Mouse (Mus musculus) hindbrain, embryonic 16.5 days (tissue): Measurements from ENCODE around the gene Synj1. TPM values are rescaled to one million over a fixed set of nuclear protein-coding genes. Genes with fewer than 3 reads are reported as not detected.

Experiments
- ATAC-seq: fragments of 200-750 bp; cut with Nextera tagmentation; 2 replicates; pipeline ENCODE4 v1.8.0; 2017; ENCODE audit warnings: moderate TSS enrichment, moderate library complexity
- H3K27ac ChIP-seq: fragments of 300-500 bp; sonication (generic); 2 replicates; pipeline ENCODE4 v1.5.1; 2014; ENCODE audit warnings: low read depth, mild to moderate bottlenecking, control low read depth, low read length, moderate library complexity
- H3K27me3 ChIP-seq: fragments of 300-500 bp; sonication (generic); replicated peaks from 2 replicates; pipeline ENCODE4 v1.6.1; 2014; ENCODE audit warnings: low read length; ENCODE audit not compliant: control insufficient read depth, insufficient read depth
- H3K36me3 ChIP-seq: fragments of 300-500 bp; sonication (generic); 2 replicates; pipeline ENCODE4 v1.6.1; 2014; ENCODE audit warnings: mild to moderate bottlenecking, low read length, moderate library complexity, mixed read lengths; ENCODE audit not compliant: control insufficient read depth, insufficient read depth
- H3K4me1 ChIP-seq: fragments of 300-500 bp; sonication (generic); 2 replicates; pipeline ENCODE4 v1.6.1; 2014; ENCODE audit warnings: low read depth, low read length; ENCODE audit not compliant: control insufficient read depth, insufficient read depth
- H3K4me2 ChIP-seq: fragments of 300-500 bp; sonication (generic); 2 replicates; pipeline ENCODE4 v1.6.1; 2014; ENCODE audit warnings: mild to moderate bottlenecking, low read length, control low read depth, moderate library complexity
- H3K4me3 ChIP-seq: fragments of 300-500 bp; sonication (generic); 2 replicates; pipeline ENCODE4 v1.5.1; 2014; ENCODE audit warnings: mild to moderate bottlenecking, low read length, control low read depth, moderate library complexity
- H3K9ac ChIP-seq: fragments of 300-500 bp; sonication (generic); 2 replicates; pipeline ENCODE4 v1.6.1; 2014; ENCODE audit warnings: low read depth, mild to moderate bottlenecking, control low read depth, low read length, moderate library complexity
- H3K9me3 ChIP-seq: fragments of 300-500 bp; sonication (generic); 2 replicates; pipeline ENCODE4 v1.6.1; 2014; ENCODE audit warnings: mild to moderate bottlenecking, low read length, moderate library complexity; ENCODE audit not compliant: control insufficient read depth
- WGBS: fragments of 180-500 bp; shearing (Covaris S2); extraction: QIAGEN DNeasy Blood & Tissue Kit; methylation state at CpG from one replicate; pipeline ENCODE4 v1.1.7; 2014; 5-methylcytosine and 5-hydroxymethylcytosine counted together
- polyA plus RNA-seq: library from polyadenylated mRNA; unstranded; fragments of >200 nt; fragmentation: Nextera tagmentation; extraction: Ambion mirVana; gene quantifications from 2 replicates; pipeline ENCODE4 v1.2.1, GENCODE M21; 2015

Synj1 gene
- polyA plus RNA-seq, 1 experiment from 2014 or later, result 48.6 TPM

GRCm38 (mm10) chr16:91019476-91019875, 8.4 kb upstream of the Synj1 start:
- Histone ChIP-seq H3K27me3 (no peaks in the 10 kb centered on the region), H3K4me3 (no peak overlapping the region), H3K4me2 (no peak overlapping the region), H3K4me1 (no peaks in the 10 kb centered on the region), H3K9me3 (no peaks in the 10 kb centered on the region), H3K9ac (no peak overlapping the region), H3K36me3 (peaks cover 59% of the 10 kb centered on the region), H3K27ac (no peak overlapping the region)
- no peak for ATAC-seq
- 99% methylated on average over 4 of the region's 4 CpGs for WGBS

GRCm38 (mm10) chr16:91015761-91016160, 4.7 kb upstream of the Synj1 start:
- Histone ChIP-seq H3K4me1 (peaks cover 8% of the 10 kb centered on the region), H3K4me3 (no peak overlapping the region), H3K36me3 (peaks cover 38% of the 10 kb centered on the region), H3K9ac (no peak overlapping the region), H3K4me2 (no peak overlapping the region), H3K27me3 (no peaks in the 10 kb centered on the region), H3K27ac (no peak overlapping the region), H3K9me3 (no peaks in the 10 kb centered on the region)
- WGBS, result 92% methylated on average over 4 of the region's 4 CpGs
- ATAC-seq, result no peak

GRCm38 (mm10) chr16:91011847-91012246, 739 bp upstream of the Synj1 start:
- peaks cover 14% of the 10 kb centered on the region for H3K36me3 ChIP-seq

GRCm38 (mm10) chr16:91010581-91011020, 507 bp downstream of the Synj1 start:
- H3K9ac ChIP-seq, result peak overlapping the region; percentile 97
- H3K36me3 ChIP-seq, result peaks cover 10% of the 10 kb centered on the region
- H3K4me2 ChIP-seq, result peak overlapping the region; percentile 77
- H3K27me3 ChIP-seq, result no peaks in the 10 kb centered on the region
- peak overlapping the region; percentile 98 for H3K27ac ChIP-seq
- no peaks in the 10 kb centered on the region for H3K9me3 ChIP-seq
- peak; percentile 70; the same call in 1 of the 2 replicates for ATAC-seq
- under 1% methylated on average over 34 of the region's 42 CpGs for WGBS
- H3K4me1 ChIP-seq, result peaks cover 19% of the 10 kb centered on the region
- peak overlapping the region; percentile 97 for H3K4me3 ChIP-seq

More at GRCm38 (mm10) chr16:91011847-91012246, 739 bp upstream of the Synj1 start:
- Histone ChIP-seq H3K9me3 (no peaks in the 10 kb centered on the region), H3K4me2 (peak overlapping the region; percentile 68), H3K27ac (peak overlapping the region; percentile 98), H3K4me3 (peak overlapping the region; percentile 97), H3K9ac (peak overlapping the region; percentile 97), H3K4me1 (peaks cover 19% of the 10 kb centered on the region), H3K27me3 (no peaks in the 10 kb centered on the region)
- ATAC-seq, result no peak
- WGBS, result 31% methylated on average over 3 of the region's 3 CpGs

GRCm38 (mm10) chr16:91009942-91010529, 1.1 kb downstream of the Synj1 start:
- Histone ChIP-seq H3K27ac (peak overlapping the region; percentile 98), H3K4me3 (peak overlapping the region; percentile 97), H3K27me3 (no peaks in the 10 kb centered on the region), H3K9me3 (no peaks in the 10 kb centered on the region), H3K9ac (peak overlapping the region; percentile 97), H3K4me1 (peaks cover 19% of the 10 kb centered on the region), H3K36me3 (peaks cover 6% of the 10 kb centered on the region), H3K4me2 (peak overlapping the region; percentile 77)
- under 1% methylated on average over 19 of the region's 19 CpGs for WGBS
- ATAC-seq, result no peak

GRCm38 (mm10) chr16:91004915-91005538, 6.1 kb downstream of the Synj1 start:
- Histone ChIP-seq H3K4me3 (no peak overlapping the region), H3K27ac (no peak overlapping the region), H3K9ac (no peak overlapping the region), H3K9me3 (no peaks in the 10 kb centered on the region), H3K36me3 (no peaks in the 10 kb centered on the region; the same call in 1 of the 2 replicates), H3K27me3 (no peaks in the 10 kb centered on the region), H3K4me2 (no peak overlapping the region), H3K4me1 (peaks cover 11% of the 10 kb centered on the region)
- 89% methylated on average over 4 of the region's 4 CpGs for WGBS
- ATAC-seq, result no peak

GRCm38 (mm10) chr16:91001098-91001497, 10.0 kb downstream of the Synj1 start:
- H3K27me3 ChIP-seq, result no peaks in the 10 kb centered on the region
- no peaks in the 10 kb centered on the region; the same call in 1 of the 2 replicates for H3K4me1 ChIP-seq
- H3K4me3 ChIP-seq, result no peak overlapping the region
- no peak overlapping the region for H3K9ac ChIP-seq
- WGBS, result 78% methylated on average over 2 of the region's 2 CpGs
- H3K4me2 ChIP-seq, result no peak overlapping the region
- no peak for ATAC-seq
- H3K36me3 ChIP-seq, result no peaks in the 10 kb centered on the region; the same call in 1 of the 2 replicates
- no peaks in the 10 kb centered on the region for H3K9me3 ChIP-seq
- no peak overlapping the region for H3K27ac ChIP-seq

GRCm38 (mm10) chr16:90999827-91000226, 11.3 kb downstream of the Synj1 start:
- no peaks in the 10 kb centered on the region for H3K27me3 ChIP-seq
- no peak overlapping the region for H3K27ac ChIP-seq
- WGBS, result 45% methylated on average over 4 of the region's 4 CpGs
- H3K4me1 ChIP-seq, result no peaks in the 10 kb centered on the region; the same call in 1 of the 2 replicates
- no peaks in the 10 kb centered on the region; the same call in 1 of the 2 replicates for H3K36me3 ChIP-seq
- ATAC-seq, result no peak
- H3K4me2 ChIP-seq, result no peak overlapping the region
- no peak overlapping the region for H3K9ac ChIP-seq
- no peak overlapping the region for H3K4me3 ChIP-seq
- no peaks in the 10 kb centered on the region for H3K9me3 ChIP-seq

- no peak overlapping the region for H3K27ac ChIP-seq
- no peaks in the 10 kb centered on the region; the same call in 1 of the 2 replicates for H3K4me1 ChIP-seq
- 89% methylated on average over 3 of the region's 3 CpGs for WGBS
- H3K9me3 ChIP-seq, result no peaks in the 10 kb centered on the region
- H3K4me3 ChIP-seq, result no peak overlapping the region
- H3K36me3 ChIP-seq, result no peaks in the 10 kb centered on the region
- H3K27me3 ChIP-seq, result no peaks in the 10 kb centered on the region
- H3K9ac ChIP-seq, result no peak overlapping the region
- no peak overlapping the region for H3K4me2 ChIP-seq
- ATAC-seq, result no peak
These were observed 13.3 kb downstream of the Synj1 start for GRCm38 (mm10) chr16:90997822-90998221.
